Mouse (Mus musculus) stomach, postnatal 0 days (tissue): ENCODE results near the gene Paox. TPM values are rescaled to one million over a fixed set of nuclear protein-coding genes. Genes with fewer than 3 reads are reported as not detected.
"Not testable (repeated sequence)": the region's sequence is repeated elsewhere in the genome, so short reads cannot be mapped to it uniquely, and the experiment has no call there.

ENCODE experiments used
- ATAC-seq: fragments of 200-750 bp; cut with Nextera tagmentation; 2 replicates; pipeline ENCODE4 v1.8.0; 2017; ENCODE audit not compliant: low FRiP score, low TSS enrichment
- DNase-seq: peaks from one replicate; pipeline ENCODE4 v3.0.0-alpha.2; 2016; ENCODE audit warnings: low spot score
- H3K27ac ChIP-seq: fragments of 300-500 bp; sonication (generic); replicated peaks from 2 replicates; pipeline ENCODE4 v1.5.1; 2014; ENCODE audit warnings: mild to moderate bottlenecking, control low read depth
- H3K27me3 ChIP-seq: fragments of 300-500 bp; sonication (generic); 2 replicates; pipeline ENCODE4 v1.6.1; 2014; ENCODE audit warnings: low read length; ENCODE audit not compliant: control insufficient read depth, insufficient read depth
- H3K36me3 ChIP-seq: fragments of 300-500 bp; sonication (generic); 2 replicates; pipeline ENCODE4 v1.6.1; 2014; ENCODE audit warnings: low read length, mixed read lengths; ENCODE audit not compliant: control insufficient read depth, insufficient read depth
- H3K4me1 ChIP-seq: fragments of 300-500 bp; sonication (generic); replicated peaks from 2 replicates; pipeline ENCODE4 v1.6.1; 2014; ENCODE audit warnings: antibody characterized with exemption; ENCODE audit not compliant: control insufficient read depth, insufficient read depth
- H3K4me2 ChIP-seq: fragments of 300-500 bp; sonication (generic); replicated peaks from 2 replicates; pipeline ENCODE4 v1.6.1; 2014; ENCODE audit warnings: low read depth, mild to moderate bottlenecking, control low read depth, moderate library complexity
- H3K4me3 ChIP-seq: fragments of 300-500 bp; sonication (generic); 2 replicates; pipeline ENCODE4 v1.5.1; 2014; ENCODE audit warnings: low read depth, low read length, control low read depth
- H3K9ac ChIP-seq: fragments of 300-500 bp; sonication (generic); 2 replicates; pipeline ENCODE4 v1.6.1; 2014; ENCODE audit warnings: mild to moderate bottlenecking, low read length, control low read depth, mixed read lengths
- H3K9me3 ChIP-seq: fragments of 300-500 bp; sonication (generic); 2 replicates; pipeline ENCODE4 v1.6.1; 2016; ENCODE audit warnings: low read length; ENCODE audit not compliant: control insufficient read depth
- CTCF ChIP-seq: IDR thresholded peaks from 2 replicates; pipeline ENCODE4 v1.5.1; 2016; ENCODE audit warnings: antibody characterized with exemption, low read depth, mild to moderate bottlenecking, moderate library complexity
- EP300 ChIP-seq: optimal IDR thresholded peaks from 2 replicates; pipeline ENCODE3; 2016; ENCODE audit warnings: antibody characterized with exemption
- WGBS: fragments of 180-500 bp; shearing (Covaris S2); extraction: QIAGEN DNeasy Blood & Tissue Kit; methylation state at CpG from one replicate; pipeline ENCODE4 v1.1.7; 2014; 5-methylcytosine and 5-hydroxymethylcytosine counted together
- polyA plus RNA-seq: library from polyadenylated mRNA; unstranded; fragments of >200 nt; fragmentation: Nextera tagmentation; extraction: Ambion mirVana; gene quantifications from 2 replicates; pipeline ENCODE4 v1.2.1, GENCODE M21; 2015

The Paox gene
- polyA plus RNA-seq, 1 experiment from 2014 or later = 27.7 TPM

GRCm38 (mm10) chr7:140124382-140124781 lies 8.8 kb downstream of the Paox start:
- H3K9me3 ChIP-seq = no peaks in the 10 kb centered on the region
- WGBS = 77% methylated on average over 1 of the region's 1 CpGs
- H3K27me3 ChIP-seq = no peaks in the 10 kb centered on the region
- H3K36me3 ChIP-seq = no peaks in the 10 kb centered on the region
- no peak overlapping the region for H3K9ac ChIP-seq
- no peak for DNase-seq
- no peak overlapping the region for H3K4me3 ChIP-seq
- H3K27ac ChIP-seq = no peak overlapping the region
- TF ChIP-seq EP300 (no peak), CTCF (no peak)
- ATAC-seq = no peak
- no peak overlapping the region for H3K4me2 ChIP-seq
- peaks cover 3% of the 10 kb centered on the region; the same call in 1 of the 2 replicates for H3K4me1 ChIP-seq

GRCm38 (mm10) chr7:140125278-140126021 lies 9.9 kb downstream of the Paox start:
- H3K4me3 ChIP-seq = peak overlapping the region; percentile 85
- no peaks in the 10 kb centered on the region for H3K36me3 ChIP-seq
- ATAC-seq (peak; percentile 94), DNase-seq (peak; percentile 99)
- no peaks in the 10 kb centered on the region for H3K27me3 ChIP-seq
- peak overlapping the region; percentile 88 for H3K27ac ChIP-seq
- TF ChIP-seq EP300 = no peak
- TF ChIP-seq CTCF = no peak
- H3K4me2 ChIP-seq = peak overlapping the region; percentile 81
- 2% methylated on average over 39 of the region's 40 CpGs for WGBS
- H3K4me1 ChIP-seq = peaks cover 3% of the 10 kb centered on the region; the same call in 1 of the 2 replicates
- H3K9me3 ChIP-seq = no peaks in the 10 kb centered on the region
- H3K9ac ChIP-seq = peak overlapping the region; percentile 89

GRCm38 (mm10) chr7:140126022-140126350 lies 10.4 kb downstream of the Paox start:
- no peaks in the 10 kb centered on the region for H3K36me3 ChIP-seq
- H3K4me2 ChIP-seq = peak overlapping the region; percentile 81
- peak overlapping the region; percentile 89 for H3K9ac ChIP-seq
- peak overlapping the region; percentile 88 for H3K27ac ChIP-seq
- H3K4me3 ChIP-seq = peak overlapping the region; percentile 85
- ATAC-seq (peak; percentile 2; the same call in 1 of the 2 replicates), DNase-seq (peak; percentile 26)
- H3K9me3 ChIP-seq = no peaks in the 10 kb centered on the region
- WGBS = 5% methylated on average over 5 of the region's 5 CpGs
- H3K4me1 ChIP-seq = peaks cover 3% of the 10 kb centered on the region; the same call in 1 of the 2 replicates
- H3K27me3 ChIP-seq = no peaks in the 10 kb centered on the region
- TF ChIP-seq EP300 = no peak
- TF ChIP-seq CTCF = no peak

GRCm38 (mm10) chr7:140126934-140127333 lies 11.3 kb downstream of the Paox start:
- 63% methylated on average over 3 of the region's 3 CpGs for WGBS
- peak overlapping the region; percentile 12; the same call in 1 of the 2 replicates for H3K4me3 ChIP-seq
- no peak; the same call in 1 of the 2 replicates for ATAC-seq
- TF ChIP-seq EP300 = no peak
- no peak for TF ChIP-seq CTCF
- H3K4me1 ChIP-seq = peaks cover 3% of the 10 kb centered on the region; the same call in 1 of the 2 replicates
- no peaks in the 10 kb centered on the region; the same call in 1 of the 2 replicates for H3K36me3 ChIP-seq
- peak overlapping the region; percentile 32; the same call in 1 of the 2 replicates for H3K9ac ChIP-seq
- H3K27me3 ChIP-seq = no peaks in the 10 kb centered on the region
- no peak overlapping the region; the same call in 1 of the 2 replicates for H3K27ac ChIP-seq
- H3K4me2 ChIP-seq = peak overlapping the region; percentile 31
- no peaks in the 10 kb centered on the region for H3K9me3 ChIP-seq
- DNase-seq = no peak

GRCm38 (mm10) chr7:140127911-140128310 lies 12.3 kb downstream of the Paox start:
- TF ChIP-seq EP300 (no peak), CTCF (no peak)
- no peak for ATAC-seq
- no peaks in the 10 kb centered on the region; the same call in 1 of the 2 replicates for H3K36me3 ChIP-seq
- WGBS = 91% methylated on average over 2 of the region's 2 CpGs
- H3K27ac ChIP-seq = no peak overlapping the region
- peaks cover 3% of the 10 kb centered on the region; the same call in 1 of the 2 replicates for H3K4me1 ChIP-seq
- H3K4me3 ChIP-seq = no peak overlapping the region
- H3K4me2 ChIP-seq = no peak overlapping the region
- H3K27me3 ChIP-seq = no peaks in the 10 kb centered on the region
- H3K9ac ChIP-seq = no peak overlapping the region
- no peak for DNase-seq
- H3K9me3 ChIP-seq = no peaks in the 10 kb centered on the region

GRCm38 (mm10) chr7:140132184-140132583 lies 16.6 kb downstream of the Paox start:
- not testable (repeated sequence) for H3K9ac ChIP-seq, H3K4me1 ChIP-seq, ATAC-seq

GRCm38 (mm10) chr7:140134033-140134432 lies 18.4 kb downstream of the Paox start:
- H3K27ac ChIP-seq, DNase-seq, H3K36me3 ChIP-seq, H3K9me3 ChIP-seq, H3K4me3 ChIP-seq, H3K4me1 ChIP-seq, ATAC-seq, H3K9ac ChIP-seq, H3K4me2 ChIP-seq, H3K27me3 ChIP-seq: not testable (repeated sequence)
- WGBS = 84% methylated on average over 5 of the region's 7 CpGs

More at GRCm38 (mm10) chr7:140132184-140132583, 16.6 kb downstream of the Paox start:
- H3K27ac ChIP-seq, H3K9me3 ChIP-seq, H3K36me3 ChIP-seq, H3K4me2 ChIP-seq, H3K4me3 ChIP-seq, DNase-seq, H3K27me3 ChIP-seq: not testable (repeated sequence)
- 92% methylated on average over 7 of the region's 7 CpGs for WGBS
